Comparison of ENCODE assay signal across 29 mouse cellular contexts in the genomic region with DNA sequence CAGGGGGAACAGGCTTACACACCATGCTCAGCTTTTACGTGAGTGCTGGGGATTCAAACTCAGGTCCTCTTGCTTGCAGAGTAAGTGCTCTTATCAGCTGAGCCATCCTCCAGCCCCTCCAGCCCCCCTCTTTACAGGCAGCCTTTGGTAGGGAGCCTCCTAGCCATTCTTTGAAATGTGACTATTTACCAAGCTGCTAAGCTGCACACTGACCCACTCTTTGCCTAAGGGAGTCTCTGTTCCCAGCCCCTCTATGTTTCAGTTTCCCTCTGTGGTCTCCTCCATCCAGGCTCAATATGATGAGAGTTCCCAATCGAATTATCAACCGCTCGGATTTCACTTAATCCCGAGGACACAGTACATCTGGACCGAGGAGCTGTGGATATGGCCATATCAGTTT.
DNase-seq lines count a peak whose midpoint lies in the region; ATAC-seq lines count a peak whose summit lies in the region.
"Had no signal": no experiment of that assay in that cellular context is flagged by ENCODE, and none has a peak within 500 bp of the region (broad histone marks: within the 10 kb centered on the region; RNA-seq: fewer than 3 reads in every experiment).

No protein-coding gene starts in this region.

- H3K9me3 ChIP-seq in hindbrain, embryonic 12.5 days (replicated peaks): no peaks in the 10 kb centered on the region
- no peaks in the 10 kb centered on the region for H3K9me3 ChIP-seq in hindbrain, embryonic 11.5 days (ENCODE audit: control insufficient read depth, low read length)
- H3K9me3 ChIP-seq in neural tube, embryonic 13.5 days: no peaks in the 10 kb centered on the region
- H3K9me3 ChIP-seq in midbrain, embryonic 13.5 days: no peaks in the 10 kb centered on the region
- H3K9me3 ChIP-seq in neural tube, embryonic 15.5 days (replicated peaks): no peaks in the 10 kb centered on the region
- H3K9me3 ChIP-seq: embryonic facial prominence, embryonic 13.5 days; kidney, embryonic 15.5 days; limb, embryonic 10.5 days; limb, embryonic 15.5 days; liver, embryonic 13.5 days; neural tube, embryonic 12.5 days had no signal

- 0 out of 2 replicates have a peak, but pooled peaks have one; percentile 38 for ATAC-seq in hindbrain, embryonic 12.5 days (ENCODE audit: low FRiP score)
- ATAC-seq in hindbrain, embryonic 11.5 days (ENCODE audit: low FRiP score): no peak
- ATAC-seq in neural tube, embryonic 13.5 days (ENCODE audit: low read depth): 0 out of 2 replicates have a peak, but pooled peaks have one; percentile 43
- peak; percentile 82 for ATAC-seq in midbrain, embryonic 13.5 days
- peak; percentile 33; the same call in 1 of the 2 replicates for ATAC-seq in neural tube, embryonic 15.5 days (ENCODE audit: low FRiP score)
- ATAC-seq: inflammation-experienced regulatory T-cells, adult 6 months had no signal

- no peaks in the 10 kb centered on the region for H3K36me3 ChIP-seq in hindbrain, embryonic 12.5 days
- H3K36me3 ChIP-seq in hindbrain, embryonic 11.5 days (ENCODE audit: control insufficient read depth, insufficient read depth, low read length): no peaks in the 10 kb centered on the region
- no peaks in the 10 kb centered on the region for H3K36me3 ChIP-seq in neural tube, embryonic 13.5 days
- no peaks in the 10 kb centered on the region for H3K36me3 ChIP-seq in midbrain, embryonic 13.5 days
- H3K36me3 ChIP-seq in neural tube, embryonic 15.5 days: no peaks in the 10 kb centered on the region
- H3K36me3 ChIP-seq: embryonic facial prominence, embryonic 13.5 days; heart, embryonic 12.5 days; kidney, embryonic 15.5 days; limb, embryonic 10.5 days; limb, embryonic 15.5 days; liver, embryonic 13.5 days; neural tube, embryonic 12.5 days had no signal

- H3K4me1 ChIP-seq in hindbrain, embryonic 12.5 days: peaks cover 3% of the 10 kb centered on the region; the same call in 1 of the 2 replicates
- H3K4me1 ChIP-seq in hindbrain, embryonic 11.5 days (replicated peaks; ENCODE audit: control insufficient read depth, insufficient read depth, low read length): no peaks in the 10 kb centered on the region
- peaks cover 13% of the 10 kb centered on the region for H3K4me1 ChIP-seq in neural tube, embryonic 13.5 days (replicated peaks)
- peaks cover 16% of the 10 kb centered on the region for H3K4me1 ChIP-seq in midbrain, embryonic 13.5 days (replicated peaks)
- H3K4me1 ChIP-seq in neural tube, embryonic 15.5 days: peaks cover 7% of the 10 kb centered on the region
- H3K4me1 ChIP-seq: heart, embryonic 12.5 days; kidney, embryonic 15.5 days; limb, embryonic 10.5 days; limb, embryonic 15.5 days; liver, embryonic 13.5 days; neural tube, embryonic 12.5 days had no signal

- 61% methylated on average over 6 of the region's 6 CpGs for WGBS in hindbrain, embryonic 12.5 days
- WGBS in hindbrain, embryonic 11.5 days: 61% methylated on average over 6 of the region's 6 CpGs
- 72% methylated on average over 6 of the region's 6 CpGs for WGBS in neural tube, embryonic 13.5 days
- WGBS in midbrain, embryonic 13.5 days: 36% methylated on average over 6 of the region's 6 CpGs
- 59% methylated on average over 6 of the region's 6 CpGs for WGBS in neural tube, embryonic 15.5 days

- H3K27me3 ChIP-seq in hindbrain, embryonic 12.5 days: no peaks in the 10 kb centered on the region
- no peaks in the 10 kb centered on the region for H3K27me3 ChIP-seq in hindbrain, embryonic 11.5 days (ENCODE audit: control insufficient read depth, insufficient read depth, low read length)
- H3K27me3 ChIP-seq in neural tube, embryonic 13.5 days: no peaks in the 10 kb centered on the region
- 0 out of 2 replicates have a peak, but pooled peaks cover 3% of the 10 kb centered on the region for H3K27me3 ChIP-seq in midbrain, embryonic 13.5 days
- no peaks in the 10 kb centered on the region for H3K27me3 ChIP-seq in neural tube, embryonic 15.5 days (replicated peaks)
- H3K27me3 ChIP-seq: embryonic facial prominence, embryonic 13.5 days; heart, embryonic 12.5 days; kidney, embryonic 15.5 days; limb, embryonic 15.5 days; liver, embryonic 13.5 days; neural tube, embryonic 12.5 days had no signal

- no peak overlapping the region for H3K9ac ChIP-seq in hindbrain, embryonic 12.5 days
- H3K9ac ChIP-seq in hindbrain, embryonic 11.5 days (ENCODE audit: low read depth, low read length): no peak overlapping the region
- no peak overlapping the region for H3K9ac ChIP-seq in neural tube, embryonic 13.5 days
- no peak overlapping the region for H3K9ac ChIP-seq in midbrain, embryonic 13.5 days (replicated peaks)
- H3K9ac ChIP-seq in neural tube, embryonic 15.5 days (replicated peaks): no peak overlapping the region
- H3K9ac ChIP-seq: embryonic facial prominence, embryonic 13.5 days; heart, embryonic 12.5 days; kidney, embryonic 15.5 days; limb, embryonic 15.5 days; liver, embryonic 13.5 days; neural tube, embryonic 12.5 days had no signal

- no peak overlapping the region for H3K4me3 ChIP-seq in hindbrain, embryonic 12.5 days
- no peak overlapping the region for H3K4me3 ChIP-seq in hindbrain, embryonic 11.5 days (ENCODE audit: low read depth, low read length)
- no peak overlapping the region for H3K4me3 ChIP-seq in neural tube, embryonic 13.5 days
- H3K4me3 ChIP-seq in midbrain, embryonic 13.5 days (replicated peaks): no peak overlapping the region
- no peak overlapping the region for H3K4me3 ChIP-seq in neural tube, embryonic 15.5 days (replicated peaks)
- H3K4me3 ChIP-seq: embryonic facial prominence, embryonic 13.5 days; erythroblast, embryonic 14.5 days; gastrocnemius, adult 2 months; heart, adult 2 months; heart, embryonic 12.5 days; kidney, embryonic 15.5 days; limb, embryonic 10.5 days; limb, embryonic 15.5 days; liver, embryonic 13.5 days; neural tube, embryonic 12.5 days had no signal

- DNase-seq in hindbrain, embryonic 11.5 days (ENCODE audit: low spot score): no peak
- no peak for DNase-seq in neural tube, embryonic 10.5 days (ENCODE audit: extremely low spot score, low spot score)
- no peak for DNase-seq in heart, postnatal 10 days
- no peak for DNase-seq in gastrocnemius, adult 18-20 months (ENCODE audit: low spot score)
- DNase-seq: adrenal gland, postnatal 14 days; cerebellum, adult 18-20 months; cerebellum, postnatal 10 days; gastrocnemius, adult 2 months; gastrocnemius, postnatal 36 days; heart, adult 2 months; kidney, postnatal 36 days; liver, embryonic 13.5 days; lung, adult 2 months; lung, postnatal 10 days; thymus, adult 2 months; thymus, postnatal 4 days had no signal

- intact Hi-C loops in heart, postnatal 10 days (cut with DNase I): no loop called here

- no peak overlapping the region for H3K4me2 ChIP-seq in hindbrain, embryonic 12.5 days (replicated peaks)
- H3K4me2 ChIP-seq in hindbrain, embryonic 11.5 days (replicated peaks; ENCODE audit: low read depth, low read length): no peak overlapping the region
- no peak overlapping the region for H3K4me2 ChIP-seq in neural tube, embryonic 13.5 days
- H3K4me2 ChIP-seq in midbrain, embryonic 13.5 days (replicated peaks): no peak overlapping the region
- H3K4me2 ChIP-seq in neural tube, embryonic 15.5 days: no peak overlapping the region
- H3K4me2 ChIP-seq: embryonic facial prominence, embryonic 13.5 days; heart, embryonic 12.5 days; kidney, embryonic 15.5 days; limb, embryonic 15.5 days; liver, embryonic 13.5 days; neural tube, embryonic 12.5 days had no signal

- no peak overlapping the region for H3K27ac ChIP-seq in hindbrain, embryonic 12.5 days
- no peak overlapping the region for H3K27ac ChIP-seq in hindbrain, embryonic 11.5 days (ENCODE audit: low read depth, low read length)
- H3K27ac ChIP-seq in neural tube, embryonic 13.5 days (replicated peaks): no peak overlapping the region
- H3K27ac ChIP-seq in midbrain, embryonic 13.5 days: peak overlapping the region; percentile 15
- H3K27ac ChIP-seq in neural tube, embryonic 15.5 days (replicated peaks): no peak overlapping the region
- H3K27ac ChIP-seq: embryonic facial prominence, embryonic 13.5 days; gastrocnemius, adult 2 months; heart, adult 2 months; kidney, embryonic 15.5 days; limb, embryonic 10.5 days; limb, embryonic 15.5 days; liver, embryonic 13.5 days; macrophage; neural tube, embryonic 12.5 days had no signal
